Mouse (Mus musculus): ENCODE data around the gene Mtch2.
"Not testable (repeated sequence)": the region's sequence is repeated elsewhere in the genome, so short reads cannot be mapped to it uniquely, and the experiment has no call there.

The Mtch2 gene

DNA sequence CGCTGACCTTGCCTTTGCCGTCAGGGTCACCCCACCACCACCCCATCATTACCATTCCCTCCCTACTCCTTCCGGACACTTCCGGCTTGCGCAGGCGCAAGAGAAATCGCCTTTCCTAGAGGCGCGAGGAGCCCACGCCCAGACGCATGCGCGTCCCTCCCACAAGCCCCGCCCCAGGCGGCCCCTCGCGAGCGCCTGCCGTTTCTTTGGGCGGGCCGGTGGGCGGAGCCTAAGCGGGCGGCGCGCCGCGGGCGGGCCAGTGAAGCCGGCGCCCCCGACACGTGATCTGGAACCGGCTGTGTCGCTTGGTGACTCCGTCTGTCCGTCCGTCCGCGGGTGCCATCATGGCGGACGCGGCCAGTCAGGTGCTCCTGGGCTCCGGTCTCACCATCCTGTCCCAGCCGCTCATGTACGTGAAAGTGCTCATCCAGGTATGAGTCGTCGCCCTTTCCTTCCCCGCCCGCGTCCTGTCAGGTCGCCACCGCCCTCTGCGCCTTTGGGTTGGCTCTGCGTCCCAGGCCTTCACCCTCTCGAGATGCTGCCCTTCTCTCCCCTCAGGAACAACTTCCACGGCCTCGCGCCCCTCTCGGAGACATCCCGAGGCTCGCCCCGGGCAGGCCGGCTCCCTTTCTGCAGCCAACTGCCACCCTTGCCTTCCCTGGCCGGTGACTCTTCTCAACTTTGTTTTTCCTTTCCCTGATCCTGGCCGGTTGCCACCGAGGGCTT lies at the start of gene Mtch2:
Gene Mtch2 (plus strand): TSS at position 201 of the 726 bp plus-strand sequence.
- peak; percentile 97 for DNase-seq (ENCODE audit: low read depth)

DNA sequence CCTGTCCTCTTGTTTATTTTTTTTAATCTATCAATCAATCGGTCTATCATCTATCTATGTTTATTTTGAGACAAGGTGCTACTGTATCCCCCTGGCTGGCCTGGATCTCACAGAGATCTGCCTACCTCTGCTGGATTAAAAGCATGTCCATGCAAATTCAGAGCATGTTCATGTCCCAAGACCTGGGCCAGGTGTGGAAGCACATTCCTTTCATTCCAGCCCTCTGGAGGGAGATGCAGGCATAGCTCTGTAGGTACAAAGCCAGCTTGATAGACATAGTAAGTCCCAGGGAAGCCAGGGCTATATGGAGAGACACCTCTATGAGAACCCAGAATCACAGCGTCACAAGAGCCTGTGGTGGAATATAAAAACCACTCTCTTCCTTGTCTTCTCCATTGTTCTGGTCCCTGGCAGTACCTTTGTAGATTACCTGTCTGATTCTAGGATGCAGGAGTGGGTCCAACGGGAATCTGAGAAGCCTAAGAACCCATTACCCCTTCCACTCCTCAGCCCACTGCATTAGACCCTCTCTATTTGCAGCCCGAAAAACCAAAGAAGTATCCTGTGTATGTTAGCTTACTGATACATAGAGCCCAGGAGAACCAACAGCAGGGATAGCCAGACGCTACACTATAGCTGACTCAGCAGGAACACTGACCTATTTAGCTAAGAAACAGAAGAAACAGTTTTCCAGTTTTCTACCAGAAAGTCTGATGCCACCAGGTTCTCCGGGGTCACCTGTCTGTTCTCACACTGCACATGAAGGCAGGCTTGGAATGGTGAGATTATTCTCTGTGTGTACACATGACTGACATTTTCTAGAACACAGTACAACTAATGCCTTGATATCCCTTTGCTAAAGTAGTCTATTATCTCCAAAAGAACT lies 38.5 kb upstream of the Mtch2 start:
- no peak for DNase-seq (ENCODE audit: low read depth)

GRCm38 (mm10) chr2:90810751-90811150 lies 36.2 kb upstream of the Mtch2 start:
- DNase-seq (ENCODE audit: low read depth), result no peak

- DNase-seq (ENCODE audit: low read depth), result no peak
Measured at GRCm38 (mm10) chr2:90815266-90815665, 31.7 kb upstream of the Mtch2 start.

GRCm38 (mm10) chr2:90816144-90816543 lies 30.8 kb upstream of the Mtch2 start:
- no peak for DNase-seq (ENCODE audit: low read depth)

DNA sequence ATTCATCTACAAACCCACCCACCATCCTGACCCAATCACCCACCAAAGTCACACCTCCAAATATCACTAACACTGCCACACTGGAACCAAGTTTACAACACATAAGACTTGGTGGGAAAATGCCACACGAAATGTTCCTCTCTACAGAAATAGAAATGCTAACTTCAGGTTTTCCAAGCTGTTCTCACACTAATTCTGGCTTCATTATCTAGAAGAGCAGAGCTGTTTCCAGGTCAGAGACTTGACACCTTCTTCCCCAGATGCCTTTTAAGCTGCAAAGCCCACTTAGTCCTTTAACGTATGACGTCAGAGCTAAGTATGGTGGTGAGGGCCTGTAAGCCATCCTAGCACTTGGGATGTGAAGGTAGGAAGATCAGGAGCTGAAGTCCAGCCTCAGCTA lies 28.2 kb upstream of the Mtch2 start:
- DNase-seq (ENCODE audit: low read depth), result no peak

DNA sequence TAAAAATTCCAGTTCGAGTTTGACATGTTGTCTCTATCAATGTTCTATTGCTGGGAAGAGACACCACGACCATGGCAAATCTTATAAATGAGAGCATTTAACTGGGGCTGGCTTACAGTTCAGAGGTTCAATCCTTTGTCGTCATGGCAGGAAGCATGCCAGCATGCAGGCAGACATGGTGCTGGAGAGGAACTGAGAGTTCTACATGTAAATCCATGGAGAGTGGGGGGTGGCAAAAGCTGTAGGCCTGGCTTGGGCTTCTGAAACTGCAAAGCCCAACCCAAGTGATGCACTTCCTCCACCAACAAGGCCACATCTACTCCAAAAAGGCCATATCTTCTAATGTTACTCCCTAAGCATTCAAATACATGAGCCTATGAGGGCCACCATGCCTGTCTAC lies 26.1 kb upstream of the Mtch2 start:
- DNase-seq (ENCODE audit: low read depth), result no peak

DNA sequence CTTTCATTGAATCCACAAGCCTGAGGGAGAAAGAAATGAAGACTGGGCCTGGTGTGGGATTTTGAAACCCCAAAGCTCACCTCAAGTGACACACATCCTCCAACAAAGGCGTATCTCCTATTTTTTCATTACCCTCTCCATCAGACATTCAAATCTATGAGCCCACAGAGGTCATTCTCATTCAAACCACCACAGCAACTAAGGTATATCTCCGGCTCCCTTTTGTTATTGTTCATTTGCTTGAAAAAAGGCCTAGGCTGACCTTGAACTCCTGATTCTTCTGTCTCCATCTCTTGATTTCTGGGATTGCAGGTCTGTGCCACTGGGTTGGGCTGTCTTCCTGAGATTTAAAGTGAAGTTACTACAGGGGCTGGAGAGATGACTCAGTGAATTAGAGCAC lies 24.0 kb upstream of the Mtch2 start:
- no peak for DNase-seq (ENCODE audit: low read depth)

GRCm38 (mm10) chr2:90823781-90824180 lies 23.2 kb upstream of the Mtch2 start:
- DNase-seq (ENCODE audit: low read depth), result no peak

- not testable (repeated sequence) for DNase-seq (ENCODE audit: low read depth)
Measured at GRCm38 (mm10) chr2:90824528-90824927, 22.4 kb upstream of the Mtch2 start.

- no peak for DNase-seq (ENCODE audit: low read depth)
Measured at GRCm38 (mm10) chr2:90825515-90826172, 21.3 kb upstream of the Mtch2 start.

DNA sequence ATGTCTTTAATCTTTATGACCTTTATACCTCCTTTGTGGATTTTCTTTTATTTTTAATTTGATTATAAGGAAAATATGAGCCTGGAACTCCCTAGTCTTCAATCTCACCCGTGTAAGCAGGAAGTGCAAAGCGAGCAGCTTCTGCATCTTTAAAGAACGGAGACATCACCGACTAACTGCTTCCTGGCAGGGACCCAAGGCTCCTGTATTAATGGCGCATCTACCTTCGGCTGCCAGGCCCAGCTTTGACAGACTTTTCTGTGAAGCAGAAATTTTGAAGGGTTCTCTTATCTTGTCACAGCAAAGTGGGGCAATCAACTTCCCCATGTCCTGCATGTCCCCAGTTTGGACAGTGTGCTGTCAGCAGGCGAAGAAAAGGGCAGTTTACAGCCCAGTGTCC lies 18.2 kb upstream of the Mtch2 start:
- no peak for DNase-seq (ENCODE audit: low read depth)

DNA sequence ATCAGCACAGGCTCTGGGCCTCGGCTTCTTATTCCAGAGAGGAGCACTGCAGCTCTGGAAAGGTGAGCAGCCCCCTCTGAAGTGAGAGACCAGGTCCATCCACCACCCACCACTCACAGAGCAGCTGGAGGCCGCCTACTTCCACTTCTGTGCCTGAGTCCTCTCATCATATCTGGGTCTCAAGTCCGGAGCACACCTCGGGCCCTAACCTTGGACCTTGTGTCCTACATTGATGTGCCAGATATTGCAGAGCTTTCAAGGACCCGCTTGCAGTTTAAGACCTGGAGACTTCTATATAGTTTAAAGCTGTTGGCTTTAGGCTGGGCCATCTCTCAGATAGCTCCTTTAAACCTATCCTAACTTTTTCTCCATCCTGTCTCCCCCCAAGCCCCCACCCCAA lies 13.5 kb upstream of the Mtch2 start:
- no peak for DNase-seq (ENCODE audit: low read depth)

- no peak for DNase-seq (ENCODE audit: low read depth)
Measured at GRCm38 (mm10) chr2:90838621-90839020, 8.3 kb upstream of the Mtch2 start.

DNA sequence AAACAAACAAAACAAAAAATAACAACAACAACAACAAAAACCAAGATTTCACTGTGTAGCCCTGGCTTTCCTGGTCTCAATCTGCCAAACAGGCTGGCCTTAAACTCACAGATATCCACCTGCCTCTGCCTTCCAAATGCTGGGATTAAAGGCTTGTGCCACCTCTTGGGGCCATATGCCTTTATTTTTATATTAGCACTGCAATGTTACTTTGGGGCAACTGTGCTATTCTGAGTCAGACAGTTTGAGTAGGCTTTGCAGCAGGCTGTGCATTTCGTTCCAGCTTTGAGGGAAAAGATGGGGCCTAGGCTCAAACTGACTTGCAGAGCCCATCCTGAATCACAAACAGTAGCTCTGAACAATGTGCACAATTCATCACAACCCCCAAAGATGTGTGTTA lies 3.3 kb upstream of the Mtch2 start:
- DNase-seq (ENCODE audit: low read depth), result no peak

- DNase-seq (ENCODE audit: low read depth), result no peak
Measured at GRCm38 (mm10) chr2:90844262-90844661, 2.7 kb upstream of the Mtch2 start.

GRCm38 (mm10) chr2:90845234-90845633 lies 1.7 kb upstream of the Mtch2 start:
- no peak for DNase-seq (ENCODE audit: low read depth)

DNA sequence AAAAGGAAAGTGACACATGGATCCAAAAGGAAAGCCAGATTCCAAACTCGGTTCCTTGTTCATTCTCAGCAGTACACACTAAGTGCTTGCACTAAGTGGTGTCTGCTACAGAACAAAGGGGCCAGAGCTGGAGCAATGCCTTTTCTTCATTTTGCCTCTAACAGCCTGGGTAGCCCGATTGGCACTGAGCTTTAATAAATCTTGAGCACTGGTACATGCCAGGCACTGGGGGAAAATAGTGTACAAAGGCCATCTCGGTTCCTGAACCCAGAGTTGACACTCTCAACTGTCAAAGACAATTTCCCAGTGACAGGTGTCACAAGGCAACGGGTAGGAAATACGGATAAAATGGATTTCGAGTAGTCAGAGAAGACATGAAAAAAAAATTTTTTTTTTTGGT lies 784 bp upstream of the Mtch2 start:
- DNase-seq (ENCODE audit: low read depth), result no peak

GRCm38 (mm10) chr2:90846597-90846954 lies 379 bp upstream of the Mtch2 start:
- no peak for DNase-seq (ENCODE audit: low read depth)

DNA sequence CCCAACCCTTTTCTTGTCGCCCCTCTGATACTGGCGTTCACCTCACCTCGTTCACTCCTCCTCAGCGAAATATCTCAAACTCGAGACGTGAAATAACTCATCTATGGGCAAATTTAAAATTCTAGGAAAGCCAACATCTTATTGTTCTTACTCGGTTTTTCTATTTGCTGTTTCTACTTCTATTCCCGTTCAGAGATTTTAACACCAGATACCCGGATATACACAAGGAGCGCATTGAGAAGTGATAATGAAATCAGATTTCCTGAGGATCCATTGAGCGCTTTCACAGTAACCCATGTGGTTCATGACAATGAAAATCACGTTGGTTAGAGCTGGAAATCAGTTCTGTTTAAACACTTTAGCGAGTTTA lies 711 bp downstream of the Mtch2 start:
- DNase-seq (ENCODE audit: low read depth), result peak; percentile 37

GRCm38 (mm10) chr2:90848331-90848730 lies 1.4 kb downstream of the Mtch2 start:
- no peak for DNase-seq (ENCODE audit: low read depth)

DNA sequence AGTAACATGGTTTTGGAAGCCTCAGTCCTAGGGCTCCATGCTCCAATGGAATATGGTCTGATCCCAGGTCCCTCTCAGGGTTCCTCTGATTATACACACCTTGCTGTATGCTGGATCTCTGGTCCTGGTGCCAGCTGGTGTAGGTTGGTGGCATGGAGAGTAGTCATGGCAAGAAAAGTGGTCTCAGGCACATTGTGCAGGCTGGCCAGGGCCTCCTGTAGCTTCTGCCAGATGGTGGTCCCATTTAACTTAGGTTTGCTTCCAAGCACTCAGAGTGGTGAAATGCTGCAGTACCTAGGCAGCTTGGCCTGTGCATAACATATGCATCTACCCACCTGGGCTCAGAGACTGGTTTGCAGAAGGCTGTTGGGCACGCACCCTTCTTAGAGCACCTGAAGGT lies 3.4 kb downstream of the Mtch2 start:
- DNase-seq (ENCODE audit: low read depth), result no peak

DNA sequence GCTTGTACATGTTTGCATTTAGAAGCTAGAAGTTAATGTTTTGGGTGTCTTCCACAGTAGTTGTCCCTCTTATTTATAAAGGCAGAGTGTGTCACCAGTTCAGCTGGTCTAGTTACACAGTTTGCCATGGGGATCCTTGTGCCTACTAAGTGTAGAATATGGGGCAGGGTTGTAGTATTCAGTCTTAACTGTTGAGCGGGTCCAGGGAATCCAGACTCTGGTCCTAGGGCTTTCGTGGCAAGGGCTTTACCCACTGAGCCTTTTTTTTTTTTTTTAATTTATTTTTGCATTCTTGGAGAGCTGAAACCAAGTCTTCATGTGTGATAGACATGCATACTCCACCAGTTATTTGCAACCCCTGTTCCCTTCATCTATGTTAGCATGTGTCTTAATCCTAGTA lies 14.5 kb downstream of the Mtch2 start:
- no peak for DNase-seq (ENCODE audit: low read depth)

Data from naive thymus-derived CD4-positive, alpha-beta T cell, adult 2 months (primary cell).